Mouse (Mus musculus) heart, postnatal 36 days (tissue): ENCODE measurements around the gene Zfp787. TPM values are rescaled to one million over a fixed set of nuclear protein-coding genes. Genes with fewer than 3 reads are reported as not detected.
A peak's percentile ranks its signal among the peaks of the same experiment; 100 is the strongest.

ENCODE experiments used
- DNase-seq, 2 experiments: peaks; one replicate each; pipeline ENCODE4 v3.0.0; 2021 to 2022
- intact Hi-C: fragments of 180-260 bp; cut with DNase I; formaldehyde crosslinking; loops from one replicate; pipeline ENCODE4 v1.15.1; 2025
- total RNA-seq, 2 experiments: library from RNA; stranded (reverse); gene quantifications; 2 replicates each; pipeline ENCODE4 v1.2.3; 2021

Zfp787 gene
- total RNA-seq, 2 experiments from 2014 or later = 30.2 to 34.0 TPM

DNA sequence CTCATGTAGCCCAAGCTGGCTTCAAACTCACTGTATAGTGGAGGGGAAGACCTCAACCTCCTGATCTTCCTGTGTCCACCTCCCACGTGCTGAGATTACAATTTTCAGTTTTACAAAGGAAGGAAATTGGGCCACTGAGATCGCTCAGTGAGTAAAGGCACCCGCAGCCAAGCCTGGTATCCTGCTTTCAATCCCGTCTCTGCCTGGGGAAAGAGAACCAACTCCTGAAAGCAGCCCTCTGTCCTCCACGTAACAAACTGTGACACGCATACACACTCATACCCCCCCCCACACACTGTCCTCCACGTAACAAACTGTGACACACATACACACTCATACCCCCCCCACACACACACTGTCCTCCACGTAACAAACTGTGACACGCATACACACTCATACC lies 14.6 kb upstream of the Zfp787 start:
- intact Hi-C loops = loop anchor here (5.0 to 10.0 kb wide), 2 partner anchors 112 to 214 kb away; partner anchors contain the start of gene Zfp28
- no peak for DNase-seq

DNA sequence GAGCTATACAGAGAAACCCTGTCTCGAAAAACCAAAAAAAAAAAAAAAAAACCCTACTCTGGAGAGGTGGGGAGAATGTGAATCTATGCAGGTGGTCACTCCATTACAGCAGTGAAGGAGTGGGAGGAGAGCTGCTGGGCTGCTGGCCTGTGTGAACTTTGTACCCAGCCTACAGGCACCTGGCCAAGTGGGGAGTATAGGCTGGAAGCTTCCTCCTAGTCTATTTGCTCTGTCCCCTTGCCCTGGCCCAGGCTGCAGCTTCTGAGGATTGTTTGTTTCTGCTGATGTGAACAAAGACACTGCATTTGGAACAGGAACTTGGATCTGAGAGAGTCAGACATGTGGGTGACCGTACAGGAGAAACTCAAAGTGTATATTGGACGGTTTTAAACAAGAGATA lies 13.6 kb upstream of the Zfp787 start:
- no peak for DNase-seq
- intact Hi-C loops = no loop called here

GRCm38 (mm10) chr7:6164671-6165070 lies 8.9 kb upstream of the Zfp787 start:
- DNase-seq = no peak
- intact Hi-C loops = no loop called here

DNA sequence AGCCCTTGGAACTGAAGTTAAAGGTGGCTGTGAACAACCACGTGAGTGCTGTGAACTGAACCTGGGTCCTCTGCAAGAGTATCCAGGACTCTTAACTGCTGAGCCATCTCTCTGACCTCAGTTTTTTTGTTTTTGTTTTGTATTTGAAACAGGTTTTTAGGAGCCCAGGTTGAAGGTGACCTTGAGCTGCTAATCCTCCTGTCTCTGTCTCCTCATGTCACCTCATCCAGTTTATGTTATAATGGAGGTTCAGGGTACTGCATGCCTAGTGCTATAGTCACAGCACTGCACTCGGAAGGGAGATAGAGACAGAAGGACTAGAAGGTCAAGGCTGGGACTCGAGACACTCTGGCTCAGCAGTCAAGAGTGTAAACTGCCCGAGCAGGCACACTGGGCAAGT lies 6.4 kb upstream of the Zfp787 start:
- no peak for DNase-seq
- intact Hi-C loops = no loop called here

DNA sequence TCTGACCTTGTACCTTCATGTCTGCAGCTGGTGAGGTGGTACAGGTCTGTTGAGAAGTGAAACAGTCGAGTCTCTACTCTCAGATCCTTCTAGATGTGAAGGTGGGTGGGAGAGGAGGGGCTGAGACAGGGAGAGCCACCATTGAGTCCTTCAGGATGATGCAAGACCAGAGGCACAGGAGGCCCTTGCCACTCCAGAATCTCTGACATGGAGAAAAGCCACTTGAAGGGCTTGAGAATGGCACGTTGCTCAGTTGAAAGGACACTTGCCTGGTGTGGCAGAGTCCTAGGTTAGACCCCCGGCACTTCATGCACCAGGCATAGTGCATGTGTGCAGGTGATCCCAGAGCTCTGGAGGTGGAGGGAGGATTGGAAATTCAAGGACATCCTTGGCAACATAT lies 5.7 kb upstream of the Zfp787 start:
- DNase-seq = no peak
- intact Hi-C loops = no loop called here

- intact Hi-C loops = no loop called here
- no peak for DNase-seq
These were observed 3.8 kb upstream of the Zfp787 start for GRCm38 (mm10) chr7:6159604-6160003.

DNA sequence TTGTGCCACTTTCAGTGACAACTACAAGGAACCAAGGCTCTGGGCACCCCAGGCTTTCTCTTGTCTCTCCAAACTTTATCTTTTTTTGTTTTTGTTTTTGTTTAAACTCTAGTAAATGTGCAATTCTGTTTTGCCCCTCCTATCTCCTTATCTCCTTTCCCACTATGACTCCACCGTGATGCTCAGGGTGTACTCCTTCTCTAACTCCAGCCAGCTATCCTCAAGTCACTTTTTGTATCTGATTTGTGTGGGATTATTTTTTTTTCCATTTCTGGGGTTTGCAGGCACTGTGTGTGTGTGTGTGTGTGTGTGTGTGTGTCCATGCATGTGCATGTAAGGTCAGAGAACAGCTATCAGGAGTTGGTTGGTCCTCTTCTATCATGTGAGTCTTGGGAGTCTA lies 1.7 kb upstream of the Zfp787 start:
- no peak for DNase-seq
- intact Hi-C loops = no loop called here

- DNase-seq = no peak
- intact Hi-C loops = loop anchor here (1.0 kb wide), 1 partner anchor 14 kb away; no protein-coding TSS in a partner anchor
These were observed 1.2 kb upstream of the Zfp787 start for GRCm38 (mm10) chr7:6156901-6157472.

- DNase-seq = peak; percentile 80 to 92
- intact Hi-C loops = no loop called here
These were observed 545 bp downstream of the Zfp787 start for GRCm38 (mm10) chr7:6155031-6155872.

DNA sequence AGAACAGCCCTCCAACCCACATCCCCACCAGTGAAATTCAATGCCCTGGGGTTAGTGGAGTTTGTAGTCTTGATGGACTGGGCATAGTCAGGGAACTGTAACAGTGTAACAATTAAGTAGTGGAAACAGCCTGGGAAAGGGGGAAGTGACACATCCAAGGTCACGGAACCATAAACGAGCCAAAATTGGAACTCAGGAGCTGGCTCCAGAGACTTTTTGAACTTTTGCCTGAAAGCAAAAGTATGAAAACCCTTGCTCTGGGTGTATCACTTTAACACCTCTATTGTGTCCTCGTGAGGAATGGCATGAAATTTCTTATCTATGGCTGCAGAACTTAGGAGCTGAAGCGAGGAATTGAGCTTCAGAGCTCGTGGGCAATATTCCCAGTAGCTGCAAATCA lies 1.6 kb downstream of the Zfp787 start:
- intact Hi-C loops = no loop called here
- DNase-seq = no peak

- no peak for DNase-seq
- intact Hi-C loops = no loop called here
These were observed 2.7 kb downstream of the Zfp787 start for GRCm38 (mm10) chr7:6153131-6153530.

DNA sequence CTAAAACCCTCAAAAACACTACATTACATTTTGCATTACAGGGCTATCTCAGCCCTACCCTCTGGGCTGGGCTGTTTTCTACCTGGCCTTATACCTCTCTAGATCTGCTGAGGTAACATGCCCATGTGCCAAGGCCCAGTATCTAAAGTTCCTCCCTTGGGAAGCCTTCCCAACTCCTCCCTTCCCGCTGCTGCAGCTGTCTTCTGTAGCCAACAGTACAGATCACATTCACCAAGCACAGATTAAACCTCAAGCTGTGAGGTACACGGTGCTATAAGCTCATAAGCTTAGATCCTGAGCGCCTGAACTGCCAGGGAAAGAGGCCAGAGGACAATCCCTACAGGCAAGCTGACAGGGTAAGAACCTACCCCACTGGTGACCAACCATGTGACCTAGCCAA lies 3.8 kb downstream of the Zfp787 start:
- intact Hi-C loops = no loop called here

GRCm38 (mm10) chr7:6151266-6151665 lies 4.5 kb downstream of the Zfp787 start:
- intact Hi-C loops = loop anchor here (2.0 kb wide), 1 partner anchor 24 kb away; no protein-coding TSS in a partner anchor
- no peak for DNase-seq

More for the DNA sequence above, 3.8 kb downstream of the Zfp787 start:
- DNase-seq = no peak

- intact Hi-C loops = loop anchor here (10.0 kb wide), 1 partner anchor 267 kb away; the partner anchor contains the start of gene Gm20715
- DNase-seq = no peak
These were observed 8.1 kb downstream of the Zfp787 start for GRCm38 (mm10) chr7:6147688-6148087.

DNA sequence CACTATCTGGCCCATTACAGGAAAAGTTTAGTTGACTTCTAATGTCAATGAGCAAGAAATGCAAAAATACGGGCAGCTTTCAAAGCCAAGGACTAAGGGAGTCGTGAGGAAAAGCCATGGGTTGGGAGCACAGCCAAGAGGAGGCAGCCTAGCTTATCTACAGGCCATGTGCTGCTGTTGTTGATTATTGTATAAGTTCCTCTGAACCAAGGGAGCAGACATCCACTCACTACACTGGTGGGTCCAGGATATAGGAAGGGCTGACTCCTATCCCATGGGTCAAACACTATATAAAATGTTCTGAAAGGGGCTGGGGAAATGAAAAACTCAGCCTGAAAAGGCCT lies 8.8 kb downstream of the Zfp787 start:
- intact Hi-C loops = loop anchor here (10.0 kb wide), 1 partner anchor 268 kb away; the partner anchor contains the start of gene Gm20715
- DNase-seq = no peak

DNA sequence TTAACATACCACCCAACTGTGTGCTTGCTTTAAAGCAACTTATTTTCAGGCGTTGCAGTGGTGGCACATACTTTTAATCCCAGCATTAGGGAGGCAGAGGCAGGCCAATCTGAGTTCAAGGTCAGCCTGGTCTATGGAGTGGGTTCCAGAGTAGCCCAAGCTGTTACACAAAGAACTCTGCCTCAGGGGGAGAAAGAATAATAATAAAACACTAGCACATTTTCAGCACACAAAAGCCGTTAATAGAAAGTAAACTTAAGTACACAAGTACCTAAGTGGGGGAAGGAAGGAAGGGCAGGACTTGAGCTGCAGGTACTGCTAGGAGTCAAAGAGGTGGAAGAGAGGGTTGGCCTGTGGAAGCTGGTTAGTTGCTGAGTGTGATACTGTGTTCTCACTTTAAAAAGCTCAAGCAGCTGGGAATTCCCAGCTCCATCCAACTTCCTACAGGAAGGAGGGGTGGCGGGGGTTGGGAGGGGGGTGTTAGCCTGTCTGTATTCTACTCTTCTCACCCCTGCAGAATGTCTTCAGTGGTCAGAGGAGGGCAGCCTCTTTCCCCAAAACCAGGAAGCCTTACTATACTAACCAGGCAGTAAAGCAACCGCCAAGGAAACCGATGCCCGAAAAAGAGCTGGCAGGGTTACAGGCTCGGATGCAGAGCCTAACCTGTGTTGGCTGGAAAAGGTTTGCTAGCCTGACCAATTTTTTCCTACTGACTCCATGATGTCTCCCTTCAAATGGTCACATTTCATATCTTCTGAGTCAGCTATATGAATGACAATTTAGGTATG lies 9.4 kb downstream of the Zfp787 start:
- intact Hi-C loops = loop anchor here (10.0 kb wide), 1 partner anchor 268 kb away; the partner anchor contains the start of gene Gm20715
- no peak for DNase-seq

GRCm38 (mm10) chr7:6145423-6146188 lies 10.2 kb downstream of the Zfp787 start:
- DNase-seq = no peak
- intact Hi-C loops = loop anchor here (10.0 kb wide), 1 partner anchor 269 kb away; the partner anchor contains the start of gene Gm20715

GRCm38 (mm10) chr7:6143991-6144531 lies 11.7 kb downstream of the Zfp787 start:
- intact Hi-C loops = loop anchor here (10.0 kb wide), 1 partner anchor 271 kb away; the partner anchor contains the start of gene Gm20715
- no peak for DNase-seq

DNA sequence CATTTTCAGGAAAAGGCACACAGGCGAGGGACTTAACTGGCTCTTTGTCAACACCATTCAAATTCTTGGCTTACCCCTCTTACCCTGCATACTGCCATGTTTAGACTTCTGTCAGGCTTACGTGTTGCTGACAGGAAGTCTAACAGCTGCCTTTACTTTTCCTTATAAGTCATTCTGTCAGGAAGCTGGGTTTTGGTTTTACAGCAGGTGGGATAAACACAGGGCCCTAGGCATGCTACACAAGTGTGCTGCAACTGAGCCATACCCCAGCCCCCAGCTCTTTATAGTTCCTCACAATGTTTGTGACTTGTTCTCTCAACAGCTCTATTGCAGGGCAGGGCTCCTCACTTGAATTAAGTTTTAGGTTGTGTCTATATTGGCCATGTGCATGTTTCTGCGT lies 16.5 kb downstream of the Zfp787 start:
- DNase-seq = no peak
- intact Hi-C loops = no loop called here

- no peak for DNase-seq
- intact Hi-C loops = no loop called here
These were observed 19.3 kb downstream of the Zfp787 start for GRCm38 (mm10) chr7:6136497-6136896.
